24 mouse cellular contexts compared by ENCODE assay signal in genomic region chr3:127879968-127880367, GRCm38 (mm10). TPM values are rescaled to one million over a fixed set of nuclear protein-coding genes. Genes with fewer than 3 reads are reported as not detected.
A peak's percentile ranks its signal among the peaks of the same experiment; 100 is the strongest.
DNase-seq lines count a peak whose midpoint lies in the region; ATAC-seq and TF ChIP-seq lines count a peak whose summit lies in the region.
"Had no signal": no experiment of that assay in that cellular context is flagged by ENCODE, and none has a peak within 500 bp of the region (broad histone marks: within the 10 kb centered on the region; RNA-seq: fewer than 3 reads in every experiment).

No protein-coding gene starts in this region.

- no peaks in the 10 kb centered on the region for H3K9me3 ChIP-seq in liver, embryonic 12.5 days (replicated peaks)
- H3K9me3 ChIP-seq in liver, embryonic 14.5 days (ENCODE audit: control insufficient read depth, low read length): no peaks in the 10 kb centered on the region
- no peaks in the 10 kb centered on the region for H3K9me3 ChIP-seq in liver, embryonic 16.5 days (replicated peaks; ENCODE audit: control insufficient read depth, low read length)
- no peaks in the 10 kb centered on the region for H3K9me3 ChIP-seq in forebrain, embryonic 12.5 days
- no peaks in the 10 kb centered on the region for H3K9me3 ChIP-seq in kidney, embryonic 16.5 days (ENCODE audit: low read length)
- no peaks in the 10 kb centered on the region for H3K9me3 ChIP-seq in midbrain, embryonic 15.5 days
- H3K9me3 ChIP-seq: embryonic facial prominence, embryonic 13.5 days; embryonic facial prominence, embryonic 15.5 days; forebrain, embryonic 10.5 days; forebrain, embryonic 13.5 days; forebrain, embryonic 15.5 days had no signal

- 67% methylated on average over 3 of the region's 3 CpGs for WGBS in liver, embryonic 12.5 days (ENCODE audit: insufficient replicate concordance)
- WGBS in liver, embryonic 14.5 days (ENCODE audit: insufficient replicate concordance): 52% methylated on average over 3 of the region's 3 CpGs
- WGBS in liver, embryonic 16.5 days (ENCODE audit: insufficient replicate concordance): 57% methylated on average over 3 of the region's 3 CpGs
- 85% methylated on average over 3 of the region's 3 CpGs for WGBS in forebrain, embryonic 12.5 days
- WGBS in kidney, embryonic 16.5 days: 68% methylated on average over 3 of the region's 3 CpGs
- WGBS in midbrain, embryonic 15.5 days: 87% methylated on average over 3 of the region's 3 CpGs

- H3K36me3 ChIP-seq in liver, embryonic 12.5 days: peaks cover 63% of the 10 kb centered on the region
- peaks cover 31% of the 10 kb centered on the region for H3K36me3 ChIP-seq in liver, embryonic 14.5 days (replicated peaks; ENCODE audit: control insufficient read depth, insufficient read depth, low read depth)
- H3K36me3 ChIP-seq in liver, embryonic 16.5 days (ENCODE audit: control insufficient read depth, insufficient read depth): peaks cover 12% of the 10 kb centered on the region
- H3K36me3 ChIP-seq in forebrain, embryonic 12.5 days (replicated peaks): no peaks in the 10 kb centered on the region
- no peaks in the 10 kb centered on the region for H3K36me3 ChIP-seq in kidney, embryonic 16.5 days (ENCODE audit: insufficient read depth, low read length)
- no peaks in the 10 kb centered on the region for H3K36me3 ChIP-seq in midbrain, embryonic 15.5 days (replicated peaks)
- H3K36me3 ChIP-seq: embryonic facial prominence, embryonic 13.5 days; embryonic facial prominence, embryonic 15.5 days; forebrain, embryonic 10.5 days; forebrain, embryonic 15.5 days had no signal

- H3K4me2 ChIP-seq in liver, embryonic 12.5 days: no peak overlapping the region
- no peak overlapping the region for H3K4me2 ChIP-seq in liver, embryonic 14.5 days (ENCODE audit: low read depth)
- H3K4me2 ChIP-seq in liver, embryonic 16.5 days (ENCODE audit: low read depth, low read length): no peak overlapping the region
- no peak overlapping the region for H3K4me2 ChIP-seq in forebrain, embryonic 12.5 days
- no peak overlapping the region for H3K4me2 ChIP-seq in kidney, embryonic 16.5 days (replicated peaks; ENCODE audit: low read depth, low read length)
- H3K4me2 ChIP-seq in midbrain, embryonic 15.5 days: no peak overlapping the region
- H3K4me2 ChIP-seq: embryonic facial prominence, embryonic 13.5 days; embryonic facial prominence, embryonic 15.5 days; forebrain, embryonic 13.5 days; forebrain, embryonic 15.5 days had no signal

- TF ChIP-seq EP300 in liver, embryonic 14.5 days (IDR thresholded peaks at IDR 0.05; ENCODE audit: low read depth): no peak

- H3K27me3 ChIP-seq in liver, embryonic 12.5 days (replicated peaks): no peaks in the 10 kb centered on the region
- H3K27me3 ChIP-seq in liver, embryonic 14.5 days (ENCODE audit: control insufficient read depth, insufficient read depth, low read length): no peaks in the 10 kb centered on the region
- H3K27me3 ChIP-seq in liver, embryonic 16.5 days (ENCODE audit: control insufficient read depth, insufficient read depth, low read depth, low read length): no peaks in the 10 kb centered on the region
- H3K27me3 ChIP-seq in forebrain, embryonic 12.5 days: no peaks in the 10 kb centered on the region
- H3K27me3 ChIP-seq in kidney, embryonic 16.5 days (ENCODE audit: insufficient read depth, low read length): no peaks in the 10 kb centered on the region
- no peaks in the 10 kb centered on the region for H3K27me3 ChIP-seq in midbrain, embryonic 15.5 days (replicated peaks)
- H3K27me3 ChIP-seq: embryonic facial prominence, embryonic 13.5 days; embryonic facial prominence, embryonic 15.5 days; forebrain, embryonic 13.5 days; forebrain, embryonic 15.5 days had no signal

- no peak for DNase-seq in liver
- no peak for DNase-seq in liver, embryonic 14.5 days (ENCODE audit: low read depth in 3 of 3, low spot score in 3 of 3)
- DNase-seq: adrenal gland, adult 8-10 months; adrenal gland, postnatal 25 days; cerebellum, adult 11 months; cerebellum, adult 18-20 months; cerebellum, adult 8-10 months; cerebellum, adult 9-11 months; cerebellum, postnatal 14 days; cerebellum, postnatal 36 days; embryo, embryonic 11 days; forebrain, postnatal 0 days had no signal

- no peak for TF ChIP-seq CTCF in liver, embryonic 14.5 days (IDR thresholded peaks at IDR 0.05; ENCODE audit: low read depth)

- no peak overlapping the region for H3K9ac ChIP-seq in liver, embryonic 12.5 days
- H3K9ac ChIP-seq in liver, embryonic 14.5 days (replicated peaks): no peak overlapping the region
- no peak overlapping the region for H3K9ac ChIP-seq in liver, embryonic 16.5 days (ENCODE audit: low read depth, low read length)
- H3K9ac ChIP-seq in forebrain, embryonic 12.5 days: no peak overlapping the region
- no peak overlapping the region for H3K9ac ChIP-seq in kidney, embryonic 16.5 days (replicated peaks; ENCODE audit: low read length)
- no peak overlapping the region for H3K9ac ChIP-seq in midbrain, embryonic 15.5 days
- H3K9ac ChIP-seq: embryonic facial prominence, embryonic 13.5 days; embryonic facial prominence, embryonic 15.5 days; forebrain, embryonic 13.5 days; forebrain, embryonic 15.5 days; forebrain, postnatal 0 days had no signal

- no peak overlapping the region for H3K27ac ChIP-seq in liver, embryonic 12.5 days
- H3K27ac ChIP-seq in liver, embryonic 14.5 days: no peak overlapping the region
- no peak overlapping the region for H3K27ac ChIP-seq in liver, embryonic 16.5 days (ENCODE audit: low read length)
- no peak overlapping the region for H3K27ac ChIP-seq in forebrain, embryonic 12.5 days
- no peak overlapping the region for H3K27ac ChIP-seq in kidney, embryonic 16.5 days (ENCODE audit: low read length)
- H3K27ac ChIP-seq in midbrain, embryonic 15.5 days: no peak overlapping the region
- H3K27ac ChIP-seq: embryonic facial prominence, embryonic 13.5 days; embryonic facial prominence, embryonic 15.5 days; forebrain, embryonic 10.5 days; forebrain, embryonic 13.5 days; forebrain, embryonic 15.5 days had no signal

- H3K4me1 ChIP-seq in liver, embryonic 12.5 days: peaks cover 42% of the 10 kb centered on the region
- peaks cover 7 to 11% of the 10 kb centered on the region in 2 experiments; a peak in 3 of 4 replicates for H3K4me1 ChIP-seq in liver, embryonic 14.5 days (replicated peaks; ENCODE audit: control insufficient read depth in 2 of 2, insufficient read depth in 2 of 2, low read length in 1 of 2)
- peaks cover 13% of the 10 kb centered on the region for H3K4me1 ChIP-seq in liver, embryonic 16.5 days (ENCODE audit: control insufficient read depth, low read depth, low read length)
- no peaks in the 10 kb centered on the region for H3K4me1 ChIP-seq in forebrain, embryonic 12.5 days
- no peaks in the 10 kb centered on the region for H3K4me1 ChIP-seq in kidney, embryonic 16.5 days (ENCODE audit: insufficient read depth, low read length)
- no peaks in the 10 kb centered on the region for H3K4me1 ChIP-seq in midbrain, embryonic 15.5 days
- H3K4me1 ChIP-seq: embryonic facial prominence, embryonic 13.5 days; embryonic facial prominence, embryonic 15.5 days; forebrain, embryonic 10.5 days; forebrain, embryonic 13.5 days; forebrain, embryonic 15.5 days had no signal

- ATAC-seq in liver, embryonic 12.5 days: peak; percentile 61
- peak; percentile 42; the same call in 1 of the 2 replicates for ATAC-seq in liver, embryonic 14.5 days (ENCODE audit: insufficient read depth)
- ATAC-seq in liver, embryonic 16.5 days (ENCODE audit: low read depth): peak; percentile 38; the same call in 1 of the 2 replicates
- ATAC-seq in megakaryocyte-erythroid progenitor cell, adult 5-6 weeks (replicated peaks; ENCODE audit: low FRiP score, low TSS enrichment, poor library complexity, severe bottlenecking): peak; percentile 71
- no peak for ATAC-seq in forebrain, embryonic 12.5 days (ENCODE audit: low FRiP score)
- no peak for ATAC-seq in kidney, embryonic 16.5 days (ENCODE audit: low FRiP score, low TSS enrichment)
- ATAC-seq in midbrain, embryonic 15.5 days (replicated peaks): no peak
- ATAC-seq: forebrain, embryonic 13.5 days; forebrain, embryonic 15.5 days; forebrain, postnatal 0 days had no signal

- no peak overlapping the region for H3K4me3 ChIP-seq in liver, embryonic 12.5 days
- H3K4me3 ChIP-seq in liver, embryonic 14.5 days (ENCODE audit: insufficient read depth in 1 of 2, low read depth in 2 of 2, low read length in 2 of 2): no peak overlapping the region
- no peak overlapping the region for H3K4me3 ChIP-seq in liver, embryonic 16.5 days (ENCODE audit: low read depth, low read length)
- no peak overlapping the region for H3K4me3 ChIP-seq in forebrain, embryonic 12.5 days (replicated peaks)
- no peak overlapping the region for H3K4me3 ChIP-seq in kidney, embryonic 16.5 days (ENCODE audit: low read length)
- no peak overlapping the region for H3K4me3 ChIP-seq in midbrain, embryonic 15.5 days
- H3K4me3 ChIP-seq: embryonic facial prominence, embryonic 13.5 days; embryonic facial prominence, embryonic 15.5 days; erythroblast, embryonic 14.5 days; forebrain, embryonic 10.5 days; forebrain, embryonic 13.5 days; forebrain, embryonic 15.5 days had no signal

RNA-seq across cellular contexts. Expression of gene Fam241a, which starts 16.2 kb away (rescaled TPM):
- polyA plus RNA-seq in liver, embryonic 12.5 days (2016; fragmentation: Nextera tagmentation; extraction: Ambion mirVana): 61.8 and 62.3 TPM in 2 replicates
- polyA plus RNA-seq in liver, embryonic 14.5 days (2012; rRNA removed): 16.9 and 24.2 TPM in 2 replicates
- 51.9 and 56.9 TPM in 2 replicates for polyA plus RNA-seq in liver, embryonic 14.5 days (2014; fragmentation: Nextera tagmentation; extraction: Ambion mirVana)
- polyA plus RNA-seq in liver, embryonic 16.5 days (2015; fragmentation: Nextera tagmentation; extraction: Ambion mirVana): 30.8 and 32.7 TPM in 2 replicates
- 54.3 and 72.8 TPM in 2 replicates for total RNA-seq in megakaryocyte-erythroid progenitor cell, adult 5-6 weeks (2014; fragmentation: Nextera tagmentation)
- 52.8 and 54.1 TPM in 2 replicates for total RNA-seq in megakaryocyte-erythroid progenitor cell, adult 5-6 weeks (2017)
- 7.3 and 8.5 TPM in 2 replicates for polyA plus RNA-seq in forebrain, embryonic 12.5 days (2016; fragmentation: Nextera tagmentation; extraction: Ambion mirVana)
- 3.7 and 5.0 TPM in 2 replicates for polyA plus RNA-seq in kidney, embryonic 16.5 days (2015; fragmentation: Nextera tagmentation; extraction: Ambion mirVana)
- 7.1 and 8.5 TPM in 2 replicates for polyA plus RNA-seq in midbrain, embryonic 15.5 days (2015; fragmentation: Nextera tagmentation; extraction: Ambion mirVana)

RNA-seq across cellular contexts. Expression of gene Ap1ar, which starts 42.6 kb away (rescaled TPM):
- 37.3 and 39.3 TPM in 2 replicates for polyA plus RNA-seq in liver, embryonic 12.5 days (2016; fragmentation: Nextera tagmentation; extraction: Ambion mirVana)
- 15.3 and 23.6 TPM in 2 replicates for polyA plus RNA-seq in liver, embryonic 14.5 days (2012; rRNA removed)
- polyA plus RNA-seq in liver, embryonic 14.5 days (2014; fragmentation: Nextera tagmentation; extraction: Ambion mirVana): 12.4 and 15.7 TPM in 2 replicates
- 13.1 and 15.4 TPM in 2 replicates for polyA plus RNA-seq in liver, embryonic 16.5 days (2015; fragmentation: Nextera tagmentation; extraction: Ambion mirVana)
- 93.2 and 102 TPM in 2 replicates for total RNA-seq in megakaryocyte-erythroid progenitor cell, adult 5-6 weeks (2014; fragmentation: Nextera tagmentation)
- 109 and 114 TPM in 2 replicates for total RNA-seq in megakaryocyte-erythroid progenitor cell, adult 5-6 weeks (2017)
- polyA plus RNA-seq in forebrain, embryonic 12.5 days (2016; fragmentation: Nextera tagmentation; extraction: Ambion mirVana): 74.2 and 80.9 TPM in 2 replicates
- 49.3 and 50.9 TPM in 2 replicates for polyA plus RNA-seq in kidney, embryonic 16.5 days (2015; fragmentation: Nextera tagmentation; extraction: Ambion mirVana)
- 95.0 and 100 TPM in 2 replicates for polyA plus RNA-seq in midbrain, embryonic 15.5 days (2015; fragmentation: Nextera tagmentation; extraction: Ambion mirVana)

Comparison
In these comparisons a context has a peak if more than half of its experiments do, and no peak if none do; other contexts are left out.
1. ATAC-seq: peak in liver, embryonic 12.5 days (single experiment), liver, embryonic 14.5 days (single experiment), liver, embryonic 16.5 days (single experiment) and megakaryocyte-erythroid progenitor cell, adult 5-6 weeks (single experiment); none in forebrain, embryonic 12.5 days (single experiment), kidney, embryonic 16.5 days (single experiment) and midbrain, embryonic 15.5 days (single experiment).